Mouse (Mus musculus) ES-E14 (cell line): ENCODE measurements at regions not wholly inside any gene's neighbourhood (a gene's known extent, or its start where the extent isn't known, plus 50 kb on each side); places are given as distances from the start of the nearest gene placed in this dataset.

ENCODE experiments used
- HCFC1 ChIP-seq: IDR thresholded peaks from 2 replicates; pipeline ENCODE4 v1.6.1; 2012; ENCODE audit warnings: low read length, inconsistent platforms, borderline replicate concordance; ENCODE audit not compliant: insufficient read depth
- MAFK ChIP-seq: IDR thresholded peaks from 2 replicates; pipeline ENCODE4 v1.6.1; 2014; ENCODE audit warnings: mild to moderate bottlenecking, low read depth, low read length, inconsistent platforms; ENCODE audit not compliant: insufficient read depth
- ZC3H11A ChIP-seq: IDR thresholded peaks from 2 replicates; pipeline ENCODE4 v1.6.1; 2012; ENCODE audit warnings: low read depth, mild to moderate bottlenecking, inconsistent platforms, low read length, borderline replicate concordance
- ZNF384 ChIP-seq: IDR thresholded peaks from 2 replicates; pipeline ENCODE4 v1.6.1; 2012; ENCODE audit warnings: low read depth, low read length, inconsistent platforms

DNA sequence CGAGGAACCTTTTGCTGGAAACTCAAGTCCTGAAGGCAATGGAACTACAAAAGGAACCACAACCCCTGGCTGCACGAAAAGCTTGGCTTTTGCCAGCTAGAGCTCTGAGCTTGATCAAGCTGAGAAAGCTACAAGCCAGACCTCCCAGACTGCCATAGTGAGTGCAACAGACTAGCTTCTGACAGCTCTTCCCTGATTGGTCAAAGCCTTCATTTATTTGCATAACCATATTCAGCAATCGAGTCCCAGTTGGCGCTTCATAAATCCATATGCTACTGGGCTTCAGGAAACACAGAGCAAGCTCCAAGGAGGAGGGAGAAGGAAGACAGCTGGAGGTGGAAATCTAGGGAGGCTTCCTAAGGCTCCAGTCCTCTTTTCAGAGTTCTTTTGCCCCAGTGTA lies 181.4 kb upstream of the Cldn34b3 start:
- TF ChIP-seq MAFK (no peak), HCFC1 (no peak), ZNF384 (no peak), ZC3H11A (no peak)
